Mouse (Mus musculus) cerebellum, postnatal 14 days (tissue): ENCODE results near the gene Syne1.

Experiments
- DNase-seq, 2 experiments: peaks; one replicate each; pipeline ENCODE4 v3.0.0; 2021; ENCODE audit warnings: mixed read lengths in 2 of 2

Syne1 gene

GRCm38 (mm10) chr10:5515330-5515729, 36.0 kb downstream of the Syne1 start:
- DNase-seq, result no peak

DNA sequence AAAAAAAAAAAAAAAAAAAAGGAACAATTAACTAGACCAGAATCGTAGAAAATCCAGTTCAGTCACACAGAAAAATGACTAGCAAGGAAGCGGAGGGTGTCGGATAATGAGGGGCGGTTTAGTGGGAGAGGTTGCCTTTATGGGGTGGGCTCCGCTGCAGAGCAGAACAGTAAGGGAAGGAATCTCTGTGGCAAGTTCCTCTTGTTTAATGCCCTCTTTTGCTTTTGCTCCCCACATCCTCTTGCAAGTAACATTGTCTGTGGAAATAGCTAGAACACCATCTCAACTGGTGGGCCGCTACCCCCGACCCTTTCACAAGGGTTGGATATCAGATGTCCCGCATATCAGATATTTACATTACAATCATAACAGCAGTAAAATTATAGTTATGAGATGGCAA, 37.1 kb downstream of the Syne1 start:
- DNase-seq, result no peak

- DNase-seq, result peak; percentile 68 to 76
These were observed 39.0 kb downstream of the Syne1 start for GRCm38 (mm10) chr10:5512285-5512684.

GRCm38 (mm10) chr10:5511403-5511802, 39.9 kb downstream of the Syne1 start:
- no peak for DNase-seq

DNA sequence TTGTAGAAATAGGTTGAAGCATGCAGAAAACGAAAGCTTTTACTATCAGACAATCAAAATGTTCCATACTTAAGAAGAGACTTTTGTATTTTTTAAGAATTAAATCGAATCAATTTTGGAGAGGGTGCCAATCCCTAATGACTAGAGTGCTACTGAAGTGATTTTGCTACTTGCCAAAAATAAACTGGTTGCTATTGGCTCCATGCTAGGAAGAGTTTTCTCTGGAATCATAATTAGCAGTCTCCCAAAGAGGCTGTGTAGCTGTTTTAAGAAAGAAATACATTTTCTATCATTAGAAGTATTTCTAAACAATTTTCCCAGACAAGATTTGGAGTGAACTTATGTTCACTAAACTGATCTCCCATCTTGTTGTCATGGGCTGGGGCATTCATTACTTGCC, 43.8 kb downstream of the Syne1 start:
- DNase-seq, result no peak

GRCm38 (mm10) chr10:5504761-5505160, 46.5 kb downstream of the Syne1 start:
- DNase-seq, result peak; percentile 79 to 84

DNA sequence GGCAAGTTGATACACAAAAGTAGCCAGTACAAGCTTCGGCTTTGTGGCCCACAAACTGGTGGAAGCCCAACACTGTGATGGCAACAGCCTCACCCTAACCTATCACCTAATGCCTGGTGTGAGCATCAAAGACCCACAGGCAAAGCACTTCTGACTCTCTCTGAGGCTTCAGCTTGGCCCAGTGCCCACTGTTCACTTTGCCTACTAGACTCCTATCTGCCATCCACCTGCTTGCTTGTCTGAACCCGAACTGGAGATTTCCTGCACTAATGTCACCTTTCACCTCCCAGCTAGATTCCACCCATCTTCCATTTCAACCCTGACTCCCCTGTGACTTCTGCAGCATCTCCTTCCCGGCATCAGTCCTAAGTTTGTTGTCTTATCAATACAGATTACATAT, 47.4 kb downstream of the Syne1 start:
- DNase-seq, result peak; percentile 77 to 78

DNA sequence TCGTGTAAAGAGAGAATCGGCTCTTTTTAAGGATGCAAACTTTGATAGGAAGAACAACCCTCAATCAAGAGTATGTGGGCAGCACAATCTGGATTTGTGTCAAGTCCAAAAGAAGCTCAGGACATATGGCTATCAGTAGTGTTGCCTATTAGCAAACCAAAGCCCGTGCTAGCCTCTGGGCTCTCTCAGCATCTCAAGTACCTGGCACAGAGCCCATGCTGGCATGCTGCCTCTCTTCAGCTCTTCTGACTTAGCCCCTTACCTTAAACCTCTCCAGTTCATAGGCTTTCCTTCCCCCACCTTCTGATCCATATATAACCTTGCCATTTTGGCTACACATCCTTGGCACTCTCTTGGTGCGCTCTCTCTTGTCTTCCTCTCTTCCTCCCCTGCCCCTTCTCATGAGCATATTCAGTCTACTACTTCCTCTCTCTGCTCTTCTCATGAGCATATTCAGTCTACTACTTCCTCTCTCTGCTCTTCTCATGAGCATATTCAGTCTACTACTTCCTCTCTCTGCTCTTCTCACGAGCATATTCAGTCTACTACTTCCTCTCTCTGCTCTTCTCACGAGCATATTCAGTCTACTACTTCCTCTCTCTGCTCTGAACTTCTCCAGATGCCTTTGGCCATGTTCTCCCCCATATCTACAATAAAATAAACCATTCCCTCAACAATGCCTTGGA, 51.5 kb downstream of the Syne1 start:
- DNase-seq, result peak; percentile 82 to 86

GRCm38 (mm10) chr10:5497859-5498258, 53.4 kb downstream of the Syne1 start:
- DNase-seq, result no peak

- DNase-seq, result peak; percentile 44 to 64
These were observed 60.2 kb downstream of the Syne1 start for GRCm38 (mm10) chr10:5491050-5491449.

- peak; percentile 79 to 89 for DNase-seq
These were observed 61.3 kb downstream of the Syne1 start for GRCm38 (mm10) chr10:5490029-5490428.

DNA sequence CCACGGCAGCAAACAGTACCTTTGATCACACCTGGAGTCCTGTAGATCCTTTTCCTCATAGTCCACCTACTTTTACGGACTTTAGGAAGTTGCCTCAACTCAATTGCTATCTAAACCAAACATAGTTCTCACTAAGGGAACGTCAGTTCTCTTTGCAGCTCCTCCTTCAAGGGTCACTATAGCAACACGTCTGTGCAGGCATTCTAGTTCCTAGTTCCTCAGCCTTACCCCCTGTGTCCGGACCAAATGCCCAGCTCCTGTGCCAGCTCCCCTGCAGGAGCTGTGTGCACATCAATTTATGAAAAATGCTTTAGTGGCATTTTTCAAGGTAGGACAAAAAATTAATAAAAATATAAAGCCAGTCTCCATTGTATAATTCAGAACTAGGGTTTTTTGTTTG, 63.2 kb downstream of the Syne1 start:
- peak; percentile 89 to 91 for DNase-seq

GRCm38 (mm10) chr10:5480552-5481550, 70.4 kb downstream of the Syne1 start:
- no peak for DNase-seq

DNA sequence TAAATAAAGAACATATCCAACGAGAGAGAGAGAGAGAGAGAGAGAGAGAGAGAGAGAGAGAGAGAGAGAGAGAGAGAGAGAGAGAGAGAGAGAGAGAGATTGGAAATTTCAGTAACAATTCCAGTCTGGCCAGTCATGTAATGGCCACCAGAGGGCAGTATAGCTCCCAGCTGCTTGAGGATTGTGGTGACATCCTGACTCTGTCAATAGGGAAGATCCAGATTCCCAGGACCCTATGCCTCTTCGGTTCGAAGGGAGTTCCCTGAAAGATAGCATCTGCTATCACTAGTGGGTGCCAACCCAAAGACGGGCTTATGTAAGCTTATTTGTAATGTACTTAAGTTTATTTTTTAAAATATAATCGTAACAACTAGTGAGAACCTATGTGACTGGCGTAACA, 71.2 kb downstream of the Syne1 start:
- DNase-seq, result peak; percentile 81 to 85

DNA sequence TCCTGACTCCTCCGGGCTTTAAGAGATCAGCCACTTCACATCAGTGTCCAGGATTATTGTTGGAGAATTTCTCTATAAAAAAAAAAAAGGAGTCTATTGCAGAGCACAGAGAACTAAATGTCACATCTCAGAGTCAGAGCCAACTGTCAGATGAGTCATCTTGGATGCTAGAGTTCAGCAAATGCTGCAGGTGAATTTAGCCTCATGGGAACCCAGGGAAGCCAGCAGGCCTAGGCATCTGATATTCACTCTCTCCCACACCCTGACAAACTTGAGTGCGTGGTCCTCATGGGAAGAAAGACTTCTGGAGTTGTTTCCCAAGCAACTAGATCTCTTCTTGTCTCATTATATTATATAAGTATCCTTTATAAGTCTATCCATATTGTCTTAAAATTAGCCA, 82.6 kb downstream of the Syne1 start:
- DNase-seq, result peak in 1 of 2 experiments; percentile 49

- no peak for DNase-seq
These were observed 97.5 kb downstream of the Syne1 start for GRCm38 (mm10) chr10:5453830-5454229.

DNA sequence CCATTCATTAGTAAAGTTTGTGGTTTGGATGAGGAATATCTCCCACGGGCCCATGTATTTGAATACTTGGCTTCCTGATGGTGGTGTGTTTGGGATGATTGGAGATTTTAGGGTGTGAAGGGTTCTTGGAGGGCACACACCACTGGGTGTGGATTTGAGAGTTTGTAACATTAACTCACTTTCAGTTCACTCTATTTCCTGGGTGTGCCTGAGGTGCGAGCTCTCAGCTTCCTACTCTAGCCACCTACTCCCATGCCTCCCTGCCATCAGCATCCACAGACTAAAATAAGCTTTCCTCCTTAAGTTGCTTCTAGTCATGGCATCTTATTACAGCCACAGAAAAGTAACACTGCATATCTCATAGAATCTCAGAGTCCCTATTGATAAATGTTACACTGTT, 101.3 kb downstream of the Syne1 start:
- no peak for DNase-seq

DNA sequence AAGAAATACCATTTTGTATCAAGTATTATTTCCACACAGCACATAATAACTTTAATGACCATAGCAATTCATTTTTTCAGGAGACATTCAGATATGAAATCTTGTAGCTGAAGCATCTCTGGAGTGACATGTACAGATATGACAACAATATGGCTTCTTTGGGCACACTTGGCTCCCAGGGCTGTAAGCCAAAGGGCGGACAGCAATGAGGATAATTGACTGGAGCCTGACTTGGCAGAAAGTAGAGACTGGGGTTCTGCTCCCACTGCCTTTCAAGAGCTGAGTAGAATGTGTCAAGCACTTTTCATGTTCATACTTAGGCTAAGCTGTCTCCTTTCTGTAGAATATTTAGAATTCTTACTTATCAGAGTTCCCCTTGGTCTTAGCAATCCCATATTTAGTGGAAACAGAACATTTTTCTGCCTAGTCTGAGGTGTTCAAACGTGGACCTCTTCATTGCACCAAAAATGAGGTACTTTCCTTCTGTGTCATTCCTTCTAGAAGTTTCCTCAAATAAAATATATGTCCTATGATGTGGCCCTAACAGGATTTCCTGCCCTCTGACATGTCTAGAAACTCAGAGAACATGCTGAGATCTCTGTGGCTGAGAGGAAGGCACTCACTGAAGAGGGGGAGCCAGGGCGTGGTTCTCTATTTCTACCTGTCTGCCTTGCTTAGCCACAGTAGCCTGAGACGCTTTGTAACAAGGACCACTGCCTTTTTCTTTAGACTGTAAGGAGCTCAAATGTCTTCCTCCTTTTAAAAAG, 103.1 kb downstream of the Syne1 start:
- DNase-seq, result peak; percentile 55 to 66

DNA sequence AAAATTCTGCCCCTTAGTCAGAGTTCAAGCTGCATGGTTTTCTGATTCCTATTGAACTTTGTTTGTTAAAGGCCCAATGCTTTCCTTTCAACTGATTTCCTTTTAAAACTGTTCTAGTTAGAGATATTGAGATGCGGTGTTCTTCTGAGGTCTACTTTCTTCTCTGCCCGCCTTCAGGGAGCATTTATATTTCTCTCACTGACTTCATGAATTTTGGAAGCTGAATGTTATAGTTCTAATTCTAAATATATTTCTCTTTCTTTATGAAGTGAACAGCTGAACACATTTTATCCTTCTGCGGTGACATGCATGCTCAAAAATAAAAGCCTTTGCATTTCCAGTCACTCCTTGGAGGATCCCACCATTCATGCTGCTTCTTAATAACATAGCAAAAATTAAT, 106.0 kb downstream of the Syne1 start:
- DNase-seq, result no peak

- no peak for DNase-seq
These were observed 108.3 kb downstream of the Syne1 start for GRCm38 (mm10) chr10:5443020-5443419.

- DNase-seq, result peak; percentile 12 to 70
These were observed 111.4 kb downstream of the Syne1 start for GRCm38 (mm10) chr10:5439802-5440350.

- DNase-seq, result no peak
These were observed 113.5 kb downstream of the Syne1 start for GRCm38 (mm10) chr10:5437766-5438165.

DNA sequence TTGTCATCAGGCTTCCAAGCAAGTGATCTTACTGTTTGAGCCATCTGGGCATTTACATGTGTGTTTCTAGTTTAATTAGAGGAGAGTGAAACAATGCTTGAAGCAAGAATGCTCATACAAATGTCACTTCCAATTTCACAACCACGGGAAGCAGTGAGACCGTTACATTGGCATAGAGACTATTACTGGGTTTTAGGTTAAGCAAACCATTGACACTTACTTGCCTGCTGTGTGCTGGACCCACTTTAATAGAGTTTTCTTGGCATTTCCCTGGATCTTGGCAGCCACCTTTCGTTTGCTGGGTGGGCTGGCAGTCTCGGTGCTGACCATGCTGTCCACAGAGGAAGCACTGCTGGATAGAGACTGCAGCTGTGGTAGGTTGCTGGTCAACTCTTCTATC, 127.3 kb downstream of the Syne1 start:
- DNase-seq, result peak; percentile 21 to 41
